Mouse (Mus musculus) neural tube, embryonic 14.5 days (tissue): ENCODE measurements around the gene Aldh5a1. TPM values are rescaled to one million over a fixed set of nuclear protein-coding genes. Genes with fewer than 3 reads are reported as not detected.
"Not testable (repeated sequence)": the region's sequence is repeated elsewhere in the genome, so short reads cannot be mapped to it uniquely, and the experiment has no call there.

Source experiments
- ATAC-seq: fragments of 200-750 bp; cut with Nextera tagmentation; 2 replicates; pipeline ENCODE4 v1.8.0; 2017; ENCODE audit warnings: low read depth, mild to moderate bottlenecking, moderate TSS enrichment, moderate library complexity
- H3K27ac ChIP-seq: fragments of 300-500 bp; sonication (generic); 2 replicates; pipeline ENCODE4 v1.5.1; 2014; ENCODE audit warnings: low read depth, mild to moderate bottlenecking, control low read depth, low read length, moderate library complexity, mixed read lengths
- H3K27me3 ChIP-seq: fragments of 300-500 bp; sonication (generic); 2 replicates; pipeline ENCODE4 v1.6.1; 2014; ENCODE audit warnings: low read length; ENCODE audit not compliant: control insufficient read depth, insufficient read depth
- H3K36me3 ChIP-seq: fragments of 300-500 bp; sonication (generic); 2 replicates; pipeline ENCODE4 v1.6.1; 2014; ENCODE audit warnings: low read length, mixed read lengths; ENCODE audit not compliant: control insufficient read depth, insufficient read depth
- H3K4me1 ChIP-seq: fragments of 300-500 bp; sonication (generic); 2 replicates; pipeline ENCODE4 v1.6.1; 2014; ENCODE audit warnings: low read length; ENCODE audit not compliant: control insufficient read depth, insufficient read depth
- H3K4me2 ChIP-seq: fragments of 300-500 bp; sonication (generic); 2 replicates; pipeline ENCODE4 v1.6.1; 2014; ENCODE audit warnings: mild to moderate bottlenecking, low read depth, low read length, control low read depth
- H3K4me3 ChIP-seq: fragments of 300-500 bp; sonication (generic); 2 replicates; pipeline ENCODE4 v1.5.1; 2014; ENCODE audit warnings: low read depth, low read length, control low read depth, mixed read lengths
- H3K9ac ChIP-seq: fragments of 300-500 bp; sonication (generic); replicated peaks from 2 replicates; pipeline ENCODE4 v1.6.1; 2014; ENCODE audit warnings: low read depth, mild to moderate bottlenecking, control low read depth, low read length, mixed read lengths
- H3K9me3 ChIP-seq: fragments of 300-500 bp; sonication (generic); 2 replicates; pipeline ENCODE4 v1.6.1; 2016; ENCODE audit warnings: low read length; ENCODE audit not compliant: control insufficient read depth
- whole genome bisulfite sequencing: fragments of 180-500 bp; shearing (Covaris S2); extraction: QIAGEN DNeasy Blood & Tissue Kit; methylation state at CpG from one replicate; pipeline ENCODE4 v1.1.7; 2014; 5-methylcytosine and 5-hydroxymethylcytosine counted together
- polyA plus RNA-seq: library from polyadenylated mRNA; unstranded; fragments of >200 nt; fragmentation: Nextera tagmentation; extraction: Ambion mirVana; gene quantifications from 2 replicates; pipeline ENCODE4 v1.2.1, GENCODE M21; 2014

Aldh5a1 gene
- 15.4 and 16.3 TPM in 2 replicates for polyA plus RNA-seq

DNA sequence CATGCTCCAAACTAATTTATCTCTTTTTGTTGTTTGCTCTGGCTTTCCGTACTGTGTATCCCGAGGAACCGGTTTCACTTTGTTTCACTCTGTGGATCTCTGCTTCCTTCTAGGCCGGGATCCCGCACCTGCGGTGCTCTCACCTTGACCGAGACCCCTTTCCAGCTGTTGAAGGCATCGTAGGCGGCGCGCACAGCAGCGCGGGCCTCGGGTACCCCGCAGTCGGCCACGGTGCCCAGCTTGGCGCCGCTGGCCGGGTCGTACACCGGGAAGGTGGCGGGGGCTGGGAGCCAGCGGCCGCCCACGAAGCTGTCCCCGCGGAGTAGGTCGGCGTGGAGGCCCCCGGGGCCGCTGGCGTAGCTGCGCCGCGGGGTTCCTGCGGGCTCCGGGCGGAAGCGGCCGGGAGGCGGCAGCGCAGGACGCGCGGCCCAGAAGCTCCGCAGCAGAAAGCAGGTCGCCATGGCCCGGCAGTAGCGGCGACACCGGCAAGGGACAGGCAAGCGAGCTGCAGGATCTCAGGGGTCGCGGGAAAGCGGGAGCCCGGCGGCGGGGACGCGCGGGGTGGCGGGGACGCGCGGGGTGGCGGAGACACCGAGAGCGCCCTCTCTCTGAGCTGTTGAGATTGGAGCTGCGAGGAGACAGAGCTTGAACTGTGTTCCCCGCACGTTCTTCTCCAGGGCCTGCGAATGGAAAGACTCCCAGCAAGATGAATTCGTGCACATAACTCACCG, at the start of gene Aldh5a1:
TSS of gene Aldh5a1 (minus strand) at position 554 of the 731 bp plus-strand sequence.
- no peaks in the 10 kb centered on the region for H3K9me3 ChIP-seq
- under 1% methylated on average over 72 of the region's 75 CpGs for WGBS
- ATAC-seq, result peak; percentile 90
- H3K4me3 ChIP-seq, result peak within 1 kb of the TSS; percentile 83
- H3K4me1 ChIP-seq, result peaks cover 5% of the 10 kb centered on the region
- H3K4me2 ChIP-seq, result peak within 1 kb of the TSS; percentile 52
- H3K27me3 ChIP-seq, result no peaks in the 10 kb centered on the region
- H3K36me3 ChIP-seq, result no peaks in the 10 kb centered on the region
- H3K27ac ChIP-seq, result peak within 1 kb of the TSS; percentile 77
- H3K9ac ChIP-seq, result peak within 1 kb of the TSS; percentile 85

DNA sequence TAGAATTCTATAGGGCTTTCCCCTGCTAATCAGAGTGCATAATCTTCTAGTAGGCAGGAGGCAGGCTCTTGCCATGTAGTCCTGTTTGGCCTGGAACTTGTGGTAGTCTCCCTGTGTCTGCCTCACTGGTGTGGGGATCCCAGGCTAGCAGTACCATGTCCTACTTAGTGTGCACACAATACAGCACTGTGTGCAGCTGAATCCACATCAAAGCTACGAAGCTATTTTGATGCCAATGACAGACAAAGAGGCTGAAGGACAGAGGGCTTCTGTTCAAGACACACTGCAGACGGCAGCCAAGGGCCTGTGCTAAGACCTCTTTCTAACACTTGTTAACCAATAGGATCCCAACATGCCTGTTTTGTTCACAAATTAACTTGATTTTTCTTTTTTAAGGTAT, 48.0 kb upstream of the Aldh5a1 start:
- ATAC-seq, result no peak; the same call in 1 of the 2 replicates
- H3K27ac ChIP-seq, result no peak overlapping the region
- no peaks in the 10 kb centered on the region for H3K4me1 ChIP-seq
- H3K4me3 ChIP-seq, result no peak overlapping the region
- WGBS, result 47% methylated on average over 2 of the region's 2 CpGs
- H3K36me3 ChIP-seq, result peaks cover 11% of the 10 kb centered on the region
- H3K27me3 ChIP-seq, result no peaks in the 10 kb centered on the region
- no peak overlapping the region for H3K9ac ChIP-seq
- no peaks in the 10 kb centered on the region for H3K9me3 ChIP-seq
- no peak overlapping the region for H3K4me2 ChIP-seq

GRCm38 (mm10) chr13:24981031-24981430, 43.6 kb upstream of the Aldh5a1 start:
- H3K4me2 ChIP-seq, result no peak overlapping the region
- no peaks in the 10 kb centered on the region for H3K27me3 ChIP-seq
- H3K9ac ChIP-seq, result no peak overlapping the region
- no peaks in the 10 kb centered on the region for H3K4me1 ChIP-seq
- ATAC-seq, result no peak
- no peaks in the 10 kb centered on the region for H3K9me3 ChIP-seq
- H3K36me3 ChIP-seq, result no peaks in the 10 kb centered on the region
- WGBS, result 92% methylated on average over 6 of the region's 6 CpGs
- H3K27ac ChIP-seq, result no peak overlapping the region
- H3K4me3 ChIP-seq, result no peak overlapping the region

DNA sequence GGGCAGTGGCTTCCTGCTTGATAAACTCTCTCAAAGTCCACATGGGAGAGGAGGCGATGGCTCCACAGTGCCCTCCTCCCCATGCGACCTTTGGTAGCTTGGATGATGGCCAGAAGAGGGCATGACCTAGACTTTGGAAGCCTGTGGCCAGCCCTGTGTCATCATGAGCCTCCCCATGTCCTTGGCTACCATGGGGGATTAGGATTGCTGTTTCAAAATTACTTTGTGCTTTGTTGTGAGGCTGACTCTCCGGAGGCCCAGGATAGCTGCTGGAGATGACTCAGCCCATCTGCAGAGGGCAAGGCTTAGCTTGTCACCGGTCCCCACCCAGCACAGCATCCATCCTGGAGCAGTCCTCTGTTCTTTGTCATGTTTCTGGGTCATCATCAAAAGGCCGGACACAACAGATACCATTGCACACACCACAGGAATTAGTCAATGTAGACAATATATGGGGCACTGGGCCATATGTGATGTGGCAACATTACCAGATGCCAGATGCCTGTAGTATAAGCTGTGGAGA, 40.4 kb upstream of the Aldh5a1 start:
- Histone ChIP-seq H3K9me3 (no peaks in the 10 kb centered on the region), H3K27me3 (no peaks in the 10 kb centered on the region), H3K4me2 (no peak overlapping the region), H3K4me3 (no peak overlapping the region), H3K36me3 (no peaks in the 10 kb centered on the region), H3K4me1 (no peaks in the 10 kb centered on the region), H3K9ac (no peak overlapping the region), H3K27ac (no peak overlapping the region)
- ATAC-seq, result no peak
- 87% methylated on average over 5 of the region's 5 CpGs for WGBS

GRCm38 (mm10) chr13:24976384-24976783, 38.9 kb upstream of the Aldh5a1 start:
- 56% methylated on average over 4 of the region's 4 CpGs for WGBS
- Histone ChIP-seq H3K9ac (no peak overlapping the region), H3K27me3 (no peaks in the 10 kb centered on the region), H3K9me3 (no peaks in the 10 kb centered on the region), H3K4me3 (no peak overlapping the region), H3K27ac (no peak overlapping the region), H3K4me1 (no peaks in the 10 kb centered on the region), H3K36me3 (no peaks in the 10 kb centered on the region), H3K4me2 (no peak overlapping the region)
- peak; percentile 64 for ATAC-seq

DNA sequence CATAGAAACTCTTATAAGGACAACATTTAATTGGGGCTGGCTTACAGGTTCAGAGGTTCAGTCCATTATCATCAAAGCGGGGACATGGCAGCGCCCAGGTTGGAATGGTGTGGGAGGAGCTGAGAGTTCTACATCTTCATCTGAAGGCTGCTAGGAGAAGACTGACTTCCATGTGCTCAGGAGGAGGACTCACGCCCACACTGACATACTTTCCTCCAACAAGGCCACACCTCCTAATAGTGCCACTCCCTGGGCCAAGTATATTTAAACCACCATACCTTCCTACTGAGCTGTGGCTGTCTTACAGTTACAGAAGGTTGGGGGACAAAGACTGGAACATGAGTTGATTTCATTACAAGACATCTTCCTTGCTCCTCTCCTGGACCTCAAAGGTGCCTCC, 34.3 kb upstream of the Aldh5a1 start:
- H3K9ac ChIP-seq, H3K9me3 ChIP-seq, H3K4me1 ChIP-seq, ATAC-seq, H3K36me3 ChIP-seq, H3K4me3 ChIP-seq, H3K27me3 ChIP-seq, H3K27ac ChIP-seq, H3K4me2 ChIP-seq: not testable (repeated sequence)
- WGBS, result 94% methylated on average over 3 of the region's 3 CpGs

GRCm38 (mm10) chr13:24965846-24966201, 28.4 kb upstream of the Aldh5a1 start:
- H3K4me1 ChIP-seq, result no peaks in the 10 kb centered on the region
- H3K36me3 ChIP-seq, result no peaks in the 10 kb centered on the region
- ATAC-seq, result peak; percentile 41
- no peak overlapping the region for H3K9ac ChIP-seq
- H3K4me3 ChIP-seq, result peak overlapping the region; percentile 25; the same call in 1 of the 2 replicates
- WGBS, result 36% methylated on average over 5 of the region's 5 CpGs
- no peaks in the 10 kb centered on the region for H3K9me3 ChIP-seq
- peak overlapping the region; percentile 37 for H3K4me2 ChIP-seq
- H3K27ac ChIP-seq, result no peak overlapping the region
- no peaks in the 10 kb centered on the region for H3K27me3 ChIP-seq

- peak overlapping the region; percentile 25; the same call in 1 of the 2 replicates for H3K4me3 ChIP-seq
- no peaks in the 10 kb centered on the region for H3K9me3 ChIP-seq
- no peak overlapping the region for H3K9ac ChIP-seq
- no peaks in the 10 kb centered on the region for H3K4me1 ChIP-seq
- peak overlapping the region; percentile 37 for H3K4me2 ChIP-seq
- peak; percentile 73 for ATAC-seq
- 20% methylated on average over 15 of the region's 15 CpGs for WGBS
- H3K36me3 ChIP-seq, result no peaks in the 10 kb centered on the region
- H3K27me3 ChIP-seq, result no peaks in the 10 kb centered on the region
- H3K27ac ChIP-seq, result no peak overlapping the region
These were observed 27.8 kb upstream of the Aldh5a1 start for GRCm38 (mm10) chr13:24965130-24965845.

DNA sequence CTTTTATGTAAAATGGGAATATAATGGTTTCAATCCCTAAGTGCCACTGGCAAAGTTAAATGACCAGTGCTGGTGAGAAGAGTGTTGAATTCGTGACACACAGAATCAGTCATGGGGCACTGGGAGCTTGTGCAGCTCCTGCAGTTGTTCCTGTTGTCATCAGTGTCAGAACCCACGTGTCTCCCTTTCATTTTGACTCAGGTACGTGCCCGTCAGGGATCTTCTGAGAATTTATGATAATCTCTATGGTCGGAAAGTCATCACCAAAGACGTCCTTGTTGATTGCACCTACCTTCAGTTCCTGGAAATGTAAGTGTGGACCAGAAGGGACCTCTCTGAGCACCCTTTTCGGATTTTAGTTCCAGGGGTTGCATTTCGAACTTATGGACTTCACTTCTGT, 24.7 kb upstream of the Aldh5a1 start:
- Histone ChIP-seq H3K4me1 (no peaks in the 10 kb centered on the region), H3K27me3 (no peaks in the 10 kb centered on the region), H3K4me3 (no peak overlapping the region), H3K4me2 (no peak overlapping the region), H3K36me3 (no peaks in the 10 kb centered on the region), H3K27ac (no peak overlapping the region), H3K9ac (no peak overlapping the region), H3K9me3 (no peaks in the 10 kb centered on the region)
- ATAC-seq, result no peak
- 89% methylated on average over 8 of the region's 8 CpGs for WGBS
